Mouse (Mus musculus): Measurements from ENCODE around the gene Col4a1. TPM values are rescaled to one million over a fixed set of nuclear protein-coding genes. Genes with fewer than 3 reads are reported as not detected.

Col4a1 gene
- polyA plus RNA-seq, 1 experiment from 2014 or later, result 169 TPM

DNA sequence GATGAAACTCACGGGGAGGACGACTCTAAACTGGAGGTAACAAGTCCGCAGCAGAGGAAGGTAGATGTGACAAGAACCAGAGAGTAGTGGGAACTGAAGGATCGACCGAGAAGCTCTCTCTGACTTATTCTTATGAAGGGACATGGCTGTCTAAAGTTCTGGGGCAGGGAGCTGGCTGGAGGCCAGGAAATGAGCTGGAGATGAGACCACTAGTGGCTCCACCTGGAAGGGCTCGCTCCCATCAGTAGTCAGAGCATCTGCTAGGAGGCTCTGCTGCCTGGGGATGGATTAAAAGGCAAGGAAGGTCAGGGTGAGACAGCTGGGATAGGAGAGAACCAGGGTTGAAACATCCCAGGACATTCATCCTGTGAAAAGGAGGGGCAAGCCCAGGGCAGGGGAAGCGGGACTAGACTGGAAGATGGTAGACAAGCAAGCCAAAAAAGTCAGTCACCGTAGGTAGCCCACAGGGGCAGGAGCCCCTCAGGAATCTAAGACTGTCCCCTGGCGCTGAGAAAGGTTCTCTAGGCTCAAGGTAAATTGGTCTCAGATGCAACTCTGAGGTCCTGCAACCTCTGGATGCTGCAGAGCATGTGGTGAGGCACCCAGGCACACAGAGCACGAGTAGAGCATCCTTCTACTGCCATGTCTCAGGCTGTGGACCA, 16.2 kb downstream of the Col4a1 start:
- no peak overlapping the region for H3K9ac ChIP-seq
- no peak overlapping the region for H3K27ac ChIP-seq
- no peaks in the 10 kb centered on the region for H3K9me3 ChIP-seq
- no peak overlapping the region for H3K4me2 ChIP-seq (replicated peaks)
- H3K27me3 ChIP-seq, result no peaks in the 10 kb centered on the region
- no peak for ATAC-seq (ENCODE audit: insufficient number of reproducible peaks, insufficient read depth, low FRiP score, low TSS enrichment)
- H3K4me1 ChIP-seq, result peaks cover 33% of the 10 kb centered on the region
- 84% methylated on average over 10 of the region's 10 CpGs for WGBS
- no peaks in the 10 kb centered on the region for H3K36me3 ChIP-seq
- no peak overlapping the region for H3K4me3 ChIP-seq

DNA sequence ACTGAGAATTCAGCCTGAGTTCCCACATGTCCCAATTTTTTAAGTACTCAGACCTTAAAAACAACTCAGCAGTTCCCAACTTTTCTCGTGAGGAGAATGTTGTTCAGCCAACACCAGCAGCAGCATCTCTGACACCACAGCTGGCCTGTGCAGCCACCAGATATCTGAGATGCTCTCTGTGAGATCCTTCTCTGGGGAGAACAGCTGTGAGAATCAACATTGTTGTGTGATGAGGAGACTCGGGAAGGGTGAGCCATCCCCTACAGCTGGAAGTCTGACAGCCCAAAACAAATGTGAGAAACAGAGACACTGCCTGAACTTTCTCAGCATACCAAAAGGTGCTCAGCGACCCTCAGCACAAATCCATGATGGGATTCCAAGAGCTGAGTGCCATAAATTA, 20.0 kb downstream of the Col4a1 start:
- 54% methylated on average over 3 of the region's 3 CpGs for WGBS
- no peaks in the 10 kb centered on the region for H3K27me3 ChIP-seq
- no peak overlapping the region for H3K9ac ChIP-seq
- no peak overlapping the region for H3K4me2 ChIP-seq (replicated peaks)
- ATAC-seq (ENCODE audit: insufficient number of reproducible peaks, insufficient read depth, low FRiP score, low TSS enrichment), result no peak
- H3K4me1 ChIP-seq, result peaks cover 15% of the 10 kb centered on the region
- no peak overlapping the region for H3K27ac ChIP-seq
- no peaks in the 10 kb centered on the region for H3K36me3 ChIP-seq
- H3K9me3 ChIP-seq, result no peaks in the 10 kb centered on the region
- H3K4me3 ChIP-seq, result no peak overlapping the region

DNA sequence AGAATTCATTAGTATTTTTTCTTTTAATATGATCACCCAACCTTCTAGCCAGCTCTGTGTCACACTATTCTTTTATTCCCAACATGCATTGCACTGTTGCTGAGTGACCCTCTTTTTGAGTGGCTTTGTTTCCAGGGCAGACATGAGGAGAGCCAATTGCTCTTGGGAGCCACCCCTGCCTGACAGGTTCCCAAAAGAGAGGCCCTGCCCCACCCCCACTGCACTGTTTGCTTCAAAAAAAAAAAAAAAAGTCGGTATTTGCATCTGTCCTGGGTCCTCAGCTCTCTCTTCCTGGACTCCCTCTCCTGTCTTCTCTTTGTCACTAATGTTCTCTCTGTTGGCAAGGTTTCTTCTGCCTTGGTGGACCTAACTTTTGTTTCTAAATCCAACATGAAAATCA, 22.1 kb downstream of the Col4a1 start:
- no peak overlapping the region for H3K9ac ChIP-seq
- WGBS, result 14% methylated on average over 1 of the region's 1 CpGs
- H3K9me3 ChIP-seq, result no peaks in the 10 kb centered on the region
- H3K4me3 ChIP-seq, result no peak overlapping the region
- no peak overlapping the region for H3K4me2 ChIP-seq (replicated peaks)
- no peak for ATAC-seq (ENCODE audit: insufficient number of reproducible peaks, insufficient read depth, low FRiP score, low TSS enrichment)
- H3K4me1 ChIP-seq, result peaks cover 6% of the 10 kb centered on the region
- no peaks in the 10 kb centered on the region for H3K27me3 ChIP-seq
- H3K36me3 ChIP-seq, result no peaks in the 10 kb centered on the region
- no peak overlapping the region for H3K27ac ChIP-seq

DNA sequence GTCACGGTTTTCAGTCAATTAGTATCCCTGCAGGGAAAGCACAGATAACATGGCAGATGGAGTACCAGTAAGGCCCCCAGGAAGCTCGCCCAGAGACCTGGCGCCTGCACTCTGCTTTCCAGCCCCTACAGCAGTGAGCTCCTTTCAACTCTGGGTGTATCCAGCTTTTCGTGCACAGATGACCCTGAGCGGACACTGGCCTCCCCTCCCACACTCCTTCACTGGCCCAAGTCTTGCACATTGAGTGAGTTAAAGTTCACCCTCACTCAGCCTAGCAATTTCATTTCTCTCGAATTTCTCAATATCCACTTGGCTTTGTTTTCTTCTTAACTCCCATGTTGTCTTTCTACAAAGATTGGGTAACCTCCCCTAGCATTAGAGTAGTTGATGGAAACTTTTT, 24.3 kb downstream of the Col4a1 start:
- Histone ChIP-seq H3K4me1 (peaks cover 13% of the 10 kb centered on the region), H3K36me3 (no peaks in the 10 kb centered on the region), H3K4me3 (no peak overlapping the region), H3K27me3 (no peaks in the 10 kb centered on the region), H3K9ac (no peak overlapping the region), H3K27ac (no peak overlapping the region), H3K4me2 (replicated peaks) (no peak overlapping the region), H3K9me3 (no peaks in the 10 kb centered on the region)
- ATAC-seq (ENCODE audit: insufficient number of reproducible peaks, insufficient read depth, low FRiP score, low TSS enrichment), result no peak
- 69% methylated on average over 6 of the region's 6 CpGs for WGBS

DNA sequence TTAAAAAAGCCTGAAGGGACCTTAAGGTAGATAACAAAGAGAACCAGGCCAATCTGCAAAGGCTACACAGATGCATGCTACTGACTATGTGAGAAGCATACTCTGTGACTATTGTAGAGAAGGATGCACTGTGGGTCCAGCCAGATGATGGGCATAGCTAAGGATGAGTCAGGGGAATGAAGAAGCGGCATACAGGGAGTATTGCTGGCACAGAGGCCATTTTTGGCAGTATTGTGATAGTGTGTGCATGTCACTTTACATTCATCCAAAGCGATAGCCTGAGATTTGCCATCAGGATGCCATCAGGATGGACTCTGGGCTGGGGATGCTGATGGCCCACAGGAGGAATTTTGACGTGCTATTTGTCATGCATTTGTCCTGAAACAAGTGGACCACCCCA, 25.5 kb downstream of the Col4a1 start:
- WGBS, result 69% methylated on average over 3 of the region's 3 CpGs
- Histone ChIP-seq H3K9me3 (no peaks in the 10 kb centered on the region), H3K4me3 (no peak overlapping the region), H3K9ac (no peak overlapping the region), H3K4me1 (peaks cover 22% of the 10 kb centered on the region), H3K27me3 (no peaks in the 10 kb centered on the region), H3K4me2 (replicated peaks) (no peak overlapping the region), H3K36me3 (no peaks in the 10 kb centered on the region), H3K27ac (no peak overlapping the region)
- ATAC-seq (ENCODE audit: insufficient number of reproducible peaks, insufficient read depth, low FRiP score, low TSS enrichment), result no peak

DNA sequence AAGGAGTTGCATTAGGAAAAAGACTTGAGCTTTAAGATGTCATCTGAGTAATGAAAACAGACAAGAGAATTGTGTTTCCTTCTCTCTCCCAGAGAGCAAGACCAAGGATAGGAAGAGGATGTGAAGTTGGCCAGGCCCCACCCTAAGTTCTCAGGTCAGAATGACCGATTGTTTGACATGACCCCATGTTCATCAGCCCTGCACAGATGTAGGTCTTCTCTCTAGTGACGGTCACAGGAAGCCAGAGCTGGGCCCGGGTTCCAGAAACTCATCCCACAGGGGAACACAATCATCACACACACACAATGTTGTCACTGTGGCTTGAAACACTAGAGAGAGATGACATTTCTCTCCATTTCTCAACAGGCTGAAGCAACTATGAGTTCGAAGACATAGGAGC, 27.2 kb downstream of the Col4a1 start:
- Histone ChIP-seq H3K4me2 (replicated peaks) (no peak overlapping the region), H3K9ac (no peak overlapping the region), H3K9me3 (no peaks in the 10 kb centered on the region), H3K4me3 (no peak overlapping the region), H3K4me1 (peaks cover 16% of the 10 kb centered on the region), H3K36me3 (no peaks in the 10 kb centered on the region), H3K27me3 (no peaks in the 10 kb centered on the region), H3K27ac (no peak overlapping the region)
- 71% methylated on average over 4 of the region's 4 CpGs for WGBS
- ATAC-seq (ENCODE audit: insufficient number of reproducible peaks, insufficient read depth, low FRiP score, low TSS enrichment), result no peak

DNA sequence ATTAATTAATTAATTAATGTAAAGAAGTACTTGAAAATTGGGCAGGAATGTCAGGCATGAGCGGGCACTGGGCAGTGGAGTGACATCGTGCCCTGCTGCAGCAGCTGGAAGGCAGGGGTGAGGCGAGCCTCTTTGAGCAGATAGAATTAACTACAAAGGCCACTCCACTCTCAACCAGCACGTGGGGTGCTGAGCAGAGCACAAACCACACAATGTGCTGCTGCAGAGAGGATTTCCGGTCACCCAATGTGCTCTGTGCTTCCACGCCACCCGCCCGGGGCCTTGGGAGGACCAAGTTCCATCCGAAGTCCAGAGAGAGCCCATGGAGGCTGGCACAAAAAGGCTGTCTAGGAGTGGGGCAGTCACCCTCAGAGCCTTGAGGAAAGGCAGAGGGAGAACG, 29.4 kb downstream of the Col4a1 start:
- no peaks in the 10 kb centered on the region for H3K36me3 ChIP-seq
- no peak overlapping the region for H3K27ac ChIP-seq
- H3K27me3 ChIP-seq, result no peaks in the 10 kb centered on the region
- 59% methylated on average over 10 of the region's 10 CpGs for WGBS
- H3K9ac ChIP-seq, result no peak overlapping the region
- H3K4me3 ChIP-seq, result no peak overlapping the region
- H3K4me2 ChIP-seq (replicated peaks), result no peak overlapping the region
- no peaks in the 10 kb centered on the region for H3K9me3 ChIP-seq
- peaks cover 34% of the 10 kb centered on the region for H3K4me1 ChIP-seq
- ATAC-seq (ENCODE audit: insufficient number of reproducible peaks, insufficient read depth, low FRiP score, low TSS enrichment), result no peak

DNA sequence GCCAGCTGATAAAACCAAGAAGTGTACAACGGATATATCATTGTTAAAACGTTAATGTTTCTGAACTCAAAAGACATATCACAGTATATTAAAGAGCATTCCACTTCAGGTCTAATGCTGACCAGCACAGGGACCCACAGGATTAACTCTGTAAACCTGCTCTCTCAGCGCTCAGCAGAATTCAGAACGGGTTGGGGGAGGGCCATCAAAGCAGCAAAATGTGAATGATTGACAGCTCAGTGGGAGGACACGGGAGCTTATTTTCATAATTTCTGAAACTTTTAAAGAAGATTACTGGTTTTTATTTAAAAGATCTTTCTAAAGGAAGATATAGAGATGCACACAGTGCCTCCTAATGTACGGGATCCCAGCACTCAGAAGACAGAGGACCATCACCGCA, 29.9 kb downstream of the Col4a1 start:
- no peak overlapping the region for H3K4me2 ChIP-seq (replicated peaks)
- H3K9me3 ChIP-seq, result no peaks in the 10 kb centered on the region
- no peak for ATAC-seq (ENCODE audit: insufficient number of reproducible peaks, insufficient read depth, low FRiP score, low TSS enrichment)
- peaks cover 39% of the 10 kb centered on the region for H3K4me1 ChIP-seq
- no peak overlapping the region for H3K27ac ChIP-seq
- no peak overlapping the region for H3K9ac ChIP-seq
- WGBS, result 80% methylated on average over 7 of the region's 7 CpGs
- H3K36me3 ChIP-seq, result no peaks in the 10 kb centered on the region
- no peak overlapping the region for H3K4me3 ChIP-seq
- no peaks in the 10 kb centered on the region for H3K27me3 ChIP-seq

DNA sequence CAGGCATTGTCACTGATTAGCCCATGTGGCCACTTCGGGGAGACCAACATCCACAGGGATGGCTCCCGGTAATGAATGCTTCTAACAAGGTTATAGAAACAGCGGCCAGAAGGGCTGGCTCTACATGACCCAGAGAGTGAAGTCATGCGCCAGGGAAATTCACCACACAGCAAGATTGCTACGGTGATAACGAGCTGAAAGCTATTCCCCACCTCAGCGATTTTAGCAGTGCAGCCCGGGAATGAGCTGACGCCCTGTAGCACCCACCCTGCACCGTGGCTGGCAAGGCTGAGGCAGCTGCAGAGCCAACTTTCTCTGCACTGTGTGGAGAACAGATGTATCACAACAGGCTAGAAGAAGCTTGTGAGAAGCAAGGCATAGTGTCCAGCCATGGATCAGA, 30.5 kb downstream of the Col4a1 start:
- no peak overlapping the region for H3K27ac ChIP-seq
- no peaks in the 10 kb centered on the region for H3K27me3 ChIP-seq
- no peaks in the 10 kb centered on the region for H3K36me3 ChIP-seq
- H3K4me1 ChIP-seq, result peaks cover 44% of the 10 kb centered on the region
- WGBS, result 70% methylated on average over 10 of the region's 10 CpGs
- H3K9ac ChIP-seq, result no peak overlapping the region
- ATAC-seq (ENCODE audit: insufficient number of reproducible peaks, insufficient read depth, low FRiP score, low TSS enrichment), result no peak
- no peak overlapping the region for H3K4me3 ChIP-seq
- H3K9me3 ChIP-seq, result no peaks in the 10 kb centered on the region
- H3K4me2 ChIP-seq (replicated peaks), result no peak overlapping the region

DNA sequence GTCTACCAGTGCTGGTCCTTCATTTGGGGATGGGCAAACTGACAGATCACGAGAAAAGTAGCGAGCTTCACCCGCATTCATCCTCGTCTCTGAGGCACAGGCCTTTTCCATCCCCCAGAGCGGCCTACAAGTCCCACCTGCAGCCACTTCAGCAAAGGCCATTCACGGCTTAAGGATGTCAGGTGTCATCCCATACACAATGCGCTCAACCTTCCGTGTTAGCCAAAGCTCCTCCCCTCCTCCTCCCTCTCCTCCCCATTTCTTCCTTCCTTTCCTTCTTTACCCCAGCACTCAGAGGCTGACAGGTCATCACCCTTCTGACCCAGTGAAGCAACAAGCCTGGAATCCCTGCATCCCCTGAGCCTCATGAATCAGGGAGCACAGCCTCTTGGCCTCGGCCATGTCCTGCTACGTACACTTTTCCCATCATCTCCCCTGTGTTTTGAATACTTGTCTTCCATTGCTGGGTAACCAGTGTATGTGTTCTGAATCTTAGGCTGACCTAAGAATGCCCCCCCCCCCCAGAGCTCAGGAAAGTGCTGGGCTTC, 31.8 kb downstream of the Col4a1 start:
- H3K27ac ChIP-seq, result no peak overlapping the region
- 80% methylated on average over 10 of the region's 10 CpGs for WGBS
- no peak overlapping the region for H3K4me2 ChIP-seq (replicated peaks)
- peaks cover 48% of the 10 kb centered on the region for H3K4me1 ChIP-seq
- H3K27me3 ChIP-seq, result no peaks in the 10 kb centered on the region
- no peak for ATAC-seq (ENCODE audit: insufficient number of reproducible peaks, insufficient read depth, low FRiP score, low TSS enrichment)
- no peak overlapping the region for H3K9ac ChIP-seq
- H3K4me3 ChIP-seq, result no peak overlapping the region
- H3K36me3 ChIP-seq, result no peaks in the 10 kb centered on the region
- no peaks in the 10 kb centered on the region for H3K9me3 ChIP-seq

DNA sequence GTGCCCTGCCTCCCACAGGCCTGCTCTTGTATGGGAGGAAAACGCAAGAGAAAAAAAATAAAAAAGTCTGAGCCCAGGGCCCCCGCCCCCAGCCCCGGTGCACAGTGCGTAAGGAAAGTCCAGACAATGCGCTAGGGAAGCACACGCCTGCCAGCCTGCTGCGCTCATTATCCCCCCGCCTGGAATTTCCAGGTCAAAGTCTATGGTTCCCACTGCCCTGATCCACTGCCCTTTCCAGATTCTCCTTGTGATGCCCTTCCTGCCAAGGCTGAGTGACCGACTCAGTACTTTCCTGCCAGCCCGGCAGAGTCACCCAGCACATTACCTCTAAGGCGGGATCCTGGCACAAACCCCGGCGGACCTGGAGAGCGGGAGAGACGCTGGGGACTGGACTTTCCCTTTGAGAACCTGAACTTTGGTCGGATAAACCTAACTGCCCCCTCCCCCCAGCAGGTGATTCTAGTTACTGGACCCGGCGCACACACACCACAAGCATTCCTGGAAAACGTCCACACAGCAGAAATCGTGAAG, 33.3 kb downstream of the Col4a1 start:
- Histone ChIP-seq H3K4me3 (no peak overlapping the region; the same call in 1 of the 2 replicates), H3K27ac (peak overlapping the region; percentile 12), H3K27me3 (no peaks in the 10 kb centered on the region), H3K36me3 (no peaks in the 10 kb centered on the region), H3K4me1 (peaks cover 54% of the 10 kb centered on the region), H3K9ac (0 out of 2 replicates have a peak overlapping the region, but pooled peaks have one; percentile 15), H3K4me2 (replicated peaks) (peak overlapping the region; percentile 34), H3K9me3 (no peaks in the 10 kb centered on the region)
- 36% methylated on average over 20 of the region's 20 CpGs for WGBS
- no peak for ATAC-seq (ENCODE audit: insufficient number of reproducible peaks, insufficient read depth, low FRiP score, low TSS enrichment)

DNA sequence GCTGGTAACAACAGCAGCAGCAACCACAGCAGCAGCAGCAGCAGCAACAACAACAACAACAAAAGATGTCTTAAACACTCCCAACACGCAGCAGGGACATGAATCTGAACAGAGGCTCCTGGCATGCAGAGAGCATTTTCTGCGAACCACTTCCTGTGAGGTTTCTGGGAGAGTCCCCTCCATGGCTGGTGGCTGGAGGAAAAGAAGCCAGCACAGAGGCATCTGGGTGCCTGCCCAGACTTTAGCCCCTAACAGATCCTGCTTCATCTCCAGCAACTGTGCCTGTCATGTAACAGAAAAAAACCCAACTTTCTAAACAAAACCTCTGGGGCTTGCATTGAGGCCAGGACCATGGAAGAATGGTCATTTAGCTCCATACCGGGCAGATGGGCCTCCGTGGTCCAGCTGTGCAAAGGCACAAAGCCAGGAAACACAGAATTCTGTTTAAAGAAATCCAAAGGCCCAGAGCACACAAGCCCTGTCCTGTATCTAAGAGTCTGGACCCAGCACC, 34.5 kb downstream of the Col4a1 start:
- peak overlapping the region; percentile 46; the same call in 1 of the 2 replicates for H3K27ac ChIP-seq
- peaks cover 46% of the 10 kb centered on the region for H3K4me1 ChIP-seq
- H3K4me3 ChIP-seq, result no peak overlapping the region
- no peaks in the 10 kb centered on the region for H3K27me3 ChIP-seq
- WGBS, result 56% methylated on average over 4 of the region's 4 CpGs
- H3K4me2 ChIP-seq (replicated peaks), result no peak overlapping the region
- H3K9me3 ChIP-seq, result no peaks in the 10 kb centered on the region
- H3K9ac ChIP-seq, result no peak overlapping the region
- H3K36me3 ChIP-seq, result no peaks in the 10 kb centered on the region
- no peak for ATAC-seq (ENCODE audit: insufficient number of reproducible peaks, insufficient read depth, low FRiP score, low TSS enrichment)

Measured in embryonic facial prominence, embryonic 12.5 days (tissue).